Mouse (Mus musculus): ENCODE results near the gene Lcn9.
"Not testable (repeated sequence)": the region's sequence is repeated elsewhere in the genome, so short reads cannot be mapped to it uniquely, and the experiment has no call there.

Lcn9 gene

GRCm38 (mm10) chr2:25822806-25823205 is at the start of gene Lcn9:
Gene Lcn9, plus strand, starts transcription at chr2:25823153.
- no peak for DNase-seq

- peak in 1 of 2 experiments; percentile 9 for DNase-seq
Observed at GRCm38 (mm10) chr2:25773507-25773906, 49.4 kb upstream of the Lcn9 start.

GRCm38 (mm10) chr2:25774640-25775039 is 48.3 kb upstream of the Lcn9 start:
- DNase-seq, result no peak

GRCm38 (mm10) chr2:25775991-25776390 is 47.0 kb upstream of the Lcn9 start:
- peak; percentile 3 to 41 for DNase-seq

- DNase-seq, result no peak
Observed at GRCm38 (mm10) chr2:25776717-25777116, 46.2 kb upstream of the Lcn9 start, which contains the start of gene Lcn11. Gene Lcn11, plus strand, starts transcription at chr2:25777017.

GRCm38 (mm10) chr2:25779076-25779475 is 43.9 kb upstream of the Lcn9 start:
- no peak for DNase-seq

- no peak for DNase-seq
Observed at GRCm38 (mm10) chr2:25780921-25781320, 42.0 kb upstream of the Lcn9 start.

- no peak for DNase-seq
Observed at GRCm38 (mm10) chr2:25781957-25782356, 41.0 kb upstream of the Lcn9 start, which contains the start of gene Gm13539. Gene Gm13539, plus strand, starts transcription at chr2:25782257.

GRCm38 (mm10) chr2:25785573-25786322 is 37.2 kb upstream of the Lcn9 start:
- DNase-seq, result no peak

GRCm38 (mm10) chr2:25789092-25789491 is 33.9 kb upstream of the Lcn9 start:
- no peak for DNase-seq

GRCm38 (mm10) chr2:25797635-25798034 is 25.3 kb upstream of the Lcn9 start:
- no peak for DNase-seq

GRCm38 (mm10) chr2:25798065-25798464 is 24.9 kb upstream of the Lcn9 start:
- DNase-seq, result no peak

GRCm38 (mm10) chr2:25811711-25812110 is 11.2 kb upstream of the Lcn9 start:
- DNase-seq, result no peak

GRCm38 (mm10) chr2:25813364-25813763 is 9.6 kb upstream of the Lcn9 start:
- no peak for DNase-seq

- DNase-seq, result not testable (repeated sequence)
Observed at GRCm38 (mm10) chr2:25815748-25816147, 7.2 kb upstream of the Lcn9 start, which contains the start of gene Glt6d1. Gene Glt6d1, minus strand, starts transcription at chr2:25815848.

GRCm38 (mm10) chr2:25824751-25825150 is 1.8 kb downstream of the Lcn9 start:
- DNase-seq, result no peak

- DNase-seq, result no peak
Observed at GRCm38 (mm10) chr2:25828344-25828947, 5.5 kb downstream of the Lcn9 start.

GRCm38 (mm10) chr2:25830786-25831185 is 7.8 kb downstream of the Lcn9 start:
- DNase-seq, result no peak

- peak; percentile 59 to 86 for DNase-seq
Observed at GRCm38 (mm10) chr2:25836291-25836690, 13.3 kb downstream of the Lcn9 start.

- DNase-seq, result no peak
Observed at GRCm38 (mm10) chr2:25842161-25842560, 19.2 kb downstream of the Lcn9 start.

GRCm38 (mm10) chr2:25842758-25843157 is 19.8 kb downstream of the Lcn9 start:
- DNase-seq, result no peak

- no peak for DNase-seq
Observed at GRCm38 (mm10) chr2:25844097-25844496, 21.1 kb downstream of the Lcn9 start.

GRCm38 (mm10) chr2:25846516-25846915 is 23.6 kb downstream of the Lcn9 start:
- DNase-seq, result no peak

- no peak for DNase-seq
Observed at GRCm38 (mm10) chr2:25847226-25847625, 24.3 kb downstream of the Lcn9 start, which contains the start of gene Sohlh1. Gene Sohlh1, minus strand, starts transcription at chr2:25847248.

Data from kidney, postnatal 36 days (tissue).